Mouse (Mus musculus): ENCODE measurements around the gene Dtnb. TPM values are rescaled to one million over a fixed set of nuclear protein-coding genes. Genes with fewer than 3 reads are reported as not detected.

Dtnb gene
- polyA plus RNA-seq, 1 experiment from 2014 or later: 41.6 TPM

GRCm38 (mm10) chr12:3723762-3724161 is 151.6 kb downstream of the Dtnb start:
- Histone ChIP-seq H3K9me3 (no peaks in the 10 kb centered on the region), H3K36me3 (replicated peaks) (peaks cover 3% of the 10 kb centered on the region), H3K27me3 (no peaks in the 10 kb centered on the region), H3K4me3 (replicated peaks) (no peak overlapping the region), H3K9ac (no peak overlapping the region), H3K27ac (no peak overlapping the region), H3K4me2 (no peak overlapping the region), H3K4me1 (peaks cover 6% of the 10 kb centered on the region; the same call in 1 of the 2 replicates)
- no peak; the same call in 1 of the 2 replicates for ATAC-seq (ENCODE audit: low FRiP score)
- WGBS: 43% methylated on average over 3 of the region's 3 CpGs

- Histone ChIP-seq H3K27me3 (no peaks in the 10 kb centered on the region), H3K9me3 (no peaks in the 10 kb centered on the region), H3K4me2 (no peak overlapping the region), H3K9ac (no peak overlapping the region), H3K27ac (no peak overlapping the region), H3K4me3 (replicated peaks) (no peak overlapping the region), H3K36me3 (replicated peaks) (peaks cover 3% of the 10 kb centered on the region), H3K4me1 (peaks cover 3% of the 10 kb centered on the region; the same call in 1 of the 2 replicates)
- ATAC-seq (ENCODE audit: low FRiP score): no peak
- 67% methylated on average over 5 of the region's 5 CpGs for WGBS
Measured at GRCm38 (mm10) chr12:3724822-3725370, 152.7 kb downstream of the Dtnb start.

- Histone ChIP-seq H3K4me3 (replicated peaks) (no peak overlapping the region), H3K4me2 (no peak overlapping the region), H3K9ac (no peak overlapping the region), H3K27me3 (no peaks in the 10 kb centered on the region), H3K4me1 (peaks cover 13% of the 10 kb centered on the region), H3K9me3 (no peaks in the 10 kb centered on the region), H3K27ac (no peak overlapping the region), H3K36me3 (replicated peaks) (no peaks in the 10 kb centered on the region)
- no peak for ATAC-seq (ENCODE audit: low FRiP score)
- WGBS: 93% methylated on average over 6 of the region's 6 CpGs
Measured at GRCm38 (mm10) chr12:3729521-3730075, 157.4 kb downstream of the Dtnb start.

- Histone ChIP-seq H3K9me3 (no peaks in the 10 kb centered on the region), H3K9ac (no peak overlapping the region), H3K36me3 (replicated peaks) (no peaks in the 10 kb centered on the region), H3K4me2 (no peak overlapping the region), H3K27me3 (no peaks in the 10 kb centered on the region), H3K27ac (no peak overlapping the region), H3K4me1 (peaks cover 10% of the 10 kb centered on the region), H3K4me3 (replicated peaks) (no peak overlapping the region)
- peak; percentile 46; the same call in 1 of the 2 replicates for ATAC-seq (ENCODE audit: low FRiP score)
- 69% methylated on average over 11 of the region's 11 CpGs for WGBS
Measured at GRCm38 (mm10) chr12:3732623-3733265, 160.6 kb downstream of the Dtnb start.

GRCm38 (mm10) chr12:3733328-3733727 is 161.1 kb downstream of the Dtnb start:
- no peak overlapping the region for H3K4me2 ChIP-seq
- H3K9ac ChIP-seq: no peak overlapping the region
- H3K27me3 ChIP-seq: no peaks in the 10 kb centered on the region
- H3K4me1 ChIP-seq: peaks cover 10% of the 10 kb centered on the region
- 84% methylated on average over 7 of the region's 7 CpGs for WGBS
- no peaks in the 10 kb centered on the region for H3K36me3 ChIP-seq (replicated peaks)
- H3K4me3 ChIP-seq (replicated peaks): no peak overlapping the region
- H3K9me3 ChIP-seq: no peaks in the 10 kb centered on the region
- H3K27ac ChIP-seq: no peak overlapping the region
- no peak for ATAC-seq (ENCODE audit: low FRiP score)

GRCm38 (mm10) chr12:3737009-3737408 is 164.8 kb downstream of the Dtnb start:
- Histone ChIP-seq H3K27ac (no peak overlapping the region), H3K9me3 (no peaks in the 10 kb centered on the region), H3K4me2 (no peak overlapping the region), H3K27me3 (no peaks in the 10 kb centered on the region), H3K4me3 (replicated peaks) (no peak overlapping the region), H3K9ac (no peak overlapping the region), H3K4me1 (peaks cover 10% of the 10 kb centered on the region), H3K36me3 (replicated peaks) (no peaks in the 10 kb centered on the region)
- no peak for ATAC-seq (ENCODE audit: low FRiP score)
- 95% methylated on average over 7 of the region's 7 CpGs for WGBS

- Histone ChIP-seq H3K4me3 (replicated peaks) (no peak overlapping the region), H3K27me3 (no peaks in the 10 kb centered on the region), H3K9ac (no peak overlapping the region), H3K4me1 (no peaks in the 10 kb centered on the region), H3K27ac (no peak overlapping the region), H3K9me3 (no peaks in the 10 kb centered on the region), H3K36me3 (replicated peaks) (no peaks in the 10 kb centered on the region), H3K4me2 (no peak overlapping the region)
- WGBS: 54% methylated on average over 7 of the region's 7 CpGs
- no peak for ATAC-seq (ENCODE audit: low FRiP score)
Measured at GRCm38 (mm10) chr12:3738741-3739529, 166.8 kb downstream of the Dtnb start.

- Histone ChIP-seq H3K4me1 (no peaks in the 10 kb centered on the region), H3K4me2 (no peak overlapping the region), H3K9me3 (no peaks in the 10 kb centered on the region), H3K36me3 (replicated peaks) (no peaks in the 10 kb centered on the region), H3K27me3 (no peaks in the 10 kb centered on the region), H3K27ac (no peak overlapping the region), H3K4me3 (replicated peaks) (no peak overlapping the region), H3K9ac (no peak overlapping the region)
- WGBS: 79% methylated on average over 18 of the region's 18 CpGs
- ATAC-seq (ENCODE audit: low FRiP score): no peak
Measured at GRCm38 (mm10) chr12:3739749-3740704, 167.8 kb downstream of the Dtnb start.

GRCm38 (mm10) chr12:3740705-3741081 is 168.5 kb downstream of the Dtnb start:
- no peak for ATAC-seq (ENCODE audit: low FRiP score)

GRCm38 (mm10) chr12:3745432-3746105 is 173.4 kb downstream of the Dtnb start:
- H3K36me3 ChIP-seq (replicated peaks): no peaks in the 10 kb centered on the region
- H3K4me3 ChIP-seq (replicated peaks): no peak overlapping the region
- H3K9me3 ChIP-seq: no peaks in the 10 kb centered on the region
- no peaks in the 10 kb centered on the region for H3K27me3 ChIP-seq
- no peak overlapping the region for H3K9ac ChIP-seq
- WGBS: 88% methylated on average over 7 of the region's 7 CpGs
- no peak overlapping the region for H3K27ac ChIP-seq
- H3K4me1 ChIP-seq: no peaks in the 10 kb centered on the region
- no peak for ATAC-seq (ENCODE audit: low FRiP score)
- no peak overlapping the region for H3K4me2 ChIP-seq

More at GRCm38 (mm10) chr12:3740705-3741081, 168.5 kb downstream of the Dtnb start:
- Histone ChIP-seq H3K4me1 (no peaks in the 10 kb centered on the region), H3K36me3 (replicated peaks) (no peaks in the 10 kb centered on the region), H3K4me2 (no peak overlapping the region), H3K27ac (no peak overlapping the region), H3K9ac (no peak overlapping the region), H3K27me3 (no peaks in the 10 kb centered on the region), H3K4me3 (replicated peaks) (no peak overlapping the region), H3K9me3 (no peaks in the 10 kb centered on the region)
- WGBS: 74% methylated on average over 3 of the region's 3 CpGs

- Histone ChIP-seq H3K9me3 (no peaks in the 10 kb centered on the region), H3K4me2 (no peak overlapping the region), H3K27me3 (no peaks in the 10 kb centered on the region), H3K9ac (no peak overlapping the region), H3K4me3 (replicated peaks) (no peak overlapping the region), H3K36me3 (replicated peaks) (no peaks in the 10 kb centered on the region), H3K27ac (no peak overlapping the region), H3K4me1 (no peaks in the 10 kb centered on the region)
- ATAC-seq (ENCODE audit: low FRiP score): no peak
- WGBS: 93% methylated on average over 3 of the region's 3 CpGs
Measured at GRCm38 (mm10) chr12:3746369-3746768, 174.2 kb downstream of the Dtnb start.

Data from forebrain, embryonic 12.5 days (tissue).